Mouse (Mus musculus): Measurements from ENCODE around the gene Exoc2. TPM values are rescaled to one million over a fixed set of nuclear protein-coding genes. Genes with fewer than 3 reads are reported as not detected.

Gene Exoc2
- polyA plus RNA-seq, 1 experiment from 2014 or later: 38.7 TPM

GRCm38 (mm10) chr13:30961932-30962331 lies 12.0 kb downstream of the Exoc2 start:
- 63% methylated on average over 2 of the region's 2 CpGs for WGBS
- Histone ChIP-seq H3K27ac (replicated peaks) (no peak overlapping the region), H3K4me3 (no peak overlapping the region), H3K36me3 (replicated peaks) (0 out of 2 replicates have a peak, but pooled peaks cover 7% of the 10 kb centered on the region), H3K4me1 (peaks cover 35% of the 10 kb centered on the region), H3K27me3 (replicated peaks; ENCODE audit: low read depth, poor library complexity, severe bottlenecking) (no peaks in the 10 kb centered on the region), H3K9me3 (no peaks in the 10 kb centered on the region)
- DNase-seq (ENCODE audit: low spot score): no peak

- H3K27me3 ChIP-seq (replicated peaks; ENCODE audit: low read depth, poor library complexity, severe bottlenecking): no peaks in the 10 kb centered on the region
- no peak overlapping the region for H3K27ac ChIP-seq (replicated peaks)
- DNase-seq (ENCODE audit: low spot score): no peak
- peaks cover 23% of the 10 kb centered on the region for H3K4me1 ChIP-seq
- H3K36me3 ChIP-seq (replicated peaks): 0 out of 2 replicates have a peak, but pooled peaks cover 7% of the 10 kb centered on the region
- H3K9me3 ChIP-seq: no peaks in the 10 kb centered on the region
- 92% methylated on average over 2 of the region's 2 CpGs for WGBS
- no peak overlapping the region for H3K4me3 ChIP-seq
These were observed 13.2 kb downstream of the Exoc2 start for GRCm38 (mm10) chr13:30960714-30961113.

- Histone ChIP-seq H3K36me3 (replicated peaks) (peaks cover 5% of the 10 kb centered on the region; the same call in 1 of the 2 replicates), H3K27me3 (replicated peaks; ENCODE audit: low read depth, poor library complexity, severe bottlenecking) (no peaks in the 10 kb centered on the region), H3K4me3 (no peak overlapping the region), H3K4me1 (no peaks in the 10 kb centered on the region), H3K9me3 (peaks cover 4% of the 10 kb centered on the region; the same call in 1 of the 2 replicates), H3K27ac (replicated peaks) (no peak overlapping the region)
- WGBS: 58% methylated on average over 1 of the region's 1 CpGs
- no peak for DNase-seq (ENCODE audit: low spot score)
These were observed 20.3 kb downstream of the Exoc2 start for GRCm38 (mm10) chr13:30953580-30953979.

GRCm38 (mm10) chr13:30952044-30952443 lies 21.8 kb downstream of the Exoc2 start:
- DNase-seq (ENCODE audit: low spot score): no peak
- no peak overlapping the region for H3K4me3 ChIP-seq
- no peak overlapping the region for H3K27ac ChIP-seq (replicated peaks)
- no peaks in the 10 kb centered on the region for H3K27me3 ChIP-seq (replicated peaks; ENCODE audit: low read depth, poor library complexity, severe bottlenecking)
- H3K9me3 ChIP-seq: peaks cover 4% of the 10 kb centered on the region; the same call in 1 of the 2 replicates
- WGBS: 91% methylated on average over 2 of the region's 2 CpGs
- H3K36me3 ChIP-seq (replicated peaks): peaks cover 12% of the 10 kb centered on the region; the same call in 1 of the 2 replicates
- H3K4me1 ChIP-seq: no peaks in the 10 kb centered on the region

GRCm38 (mm10) chr13:30949181-30949580 lies 24.7 kb downstream of the Exoc2 start:
- no peak for DNase-seq (ENCODE audit: low spot score)
- 97% methylated on average over 9 of the region's 9 CpGs for WGBS
- no peaks in the 10 kb centered on the region for H3K9me3 ChIP-seq
- H3K36me3 ChIP-seq (replicated peaks): peaks cover 8% of the 10 kb centered on the region; the same call in 1 of the 2 replicates
- no peaks in the 10 kb centered on the region for H3K4me1 ChIP-seq
- H3K4me3 ChIP-seq: no peak overlapping the region
- H3K27ac ChIP-seq (replicated peaks): no peak overlapping the region
- H3K27me3 ChIP-seq (replicated peaks; ENCODE audit: low read depth, poor library complexity, severe bottlenecking): no peaks in the 10 kb centered on the region

DNA sequence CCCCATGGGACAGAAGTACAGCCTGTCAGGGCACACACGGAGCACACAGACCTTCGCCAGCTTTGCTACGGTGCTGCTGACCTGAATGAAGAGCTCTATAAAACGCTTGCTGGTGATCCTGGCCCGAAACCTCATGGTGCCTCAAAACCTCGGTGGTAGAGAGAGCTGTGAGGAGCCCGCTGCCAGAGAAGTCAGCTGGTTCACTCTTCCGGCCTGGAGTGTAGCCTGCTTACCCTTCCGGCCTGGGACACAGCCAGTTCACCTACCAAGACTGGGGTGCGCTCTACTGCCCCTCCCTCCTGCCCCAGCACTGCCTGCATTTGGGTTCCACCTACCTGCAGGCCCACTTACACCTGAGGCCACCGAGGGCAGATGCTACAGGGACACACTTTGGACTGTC lies 26.4 kb downstream of the Exoc2 start, which contains the start of gene Hus1b:
TSS of gene Hus1b (minus strand) at position 220 of the 400 bp plus-strand sequence.
- no peaks in the 10 kb centered on the region for H3K9me3 ChIP-seq
- H3K4me3 ChIP-seq: no peak within 1 kb of the TSS
- no peaks in the 10 kb centered on the region for H3K27me3 ChIP-seq (replicated peaks; ENCODE audit: low read depth, poor library complexity, severe bottlenecking)
- H3K27ac ChIP-seq (replicated peaks): no peak within 1 kb of the TSS
- no peak for DNase-seq (ENCODE audit: low spot score)
- H3K36me3 ChIP-seq (replicated peaks): peaks cover 8% of the 10 kb centered on the region; the same call in 1 of the 2 replicates
- no peaks in the 10 kb centered on the region for H3K4me1 ChIP-seq
- WGBS: 90% methylated on average over 11 of the region's 11 CpGs

DNA sequence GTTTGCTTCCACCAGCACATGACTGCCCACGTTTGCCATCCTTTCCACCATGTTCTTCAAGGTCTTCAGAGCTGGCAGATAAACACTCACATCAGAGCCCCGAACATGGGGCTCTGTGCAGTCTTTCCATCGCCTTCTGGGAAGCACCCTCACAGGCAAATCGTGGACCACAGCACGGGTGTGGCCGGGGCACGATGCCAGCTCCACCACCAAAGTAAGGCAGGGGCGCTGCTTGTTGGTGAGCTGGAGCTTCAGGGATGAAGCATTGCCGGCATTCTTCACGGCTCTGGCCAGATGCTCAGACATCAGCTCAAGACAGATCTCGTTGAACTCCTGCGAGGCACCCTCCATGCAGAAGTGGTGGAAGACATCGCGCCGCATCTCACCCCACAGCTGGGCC lies 26.8 kb downstream of the Exoc2 start:
- Histone ChIP-seq H3K4me3 (no peak overlapping the region), H3K27me3 (replicated peaks; ENCODE audit: low read depth, poor library complexity, severe bottlenecking) (no peaks in the 10 kb centered on the region), H3K27ac (replicated peaks) (no peak overlapping the region), H3K4me1 (no peaks in the 10 kb centered on the region), H3K36me3 (replicated peaks) (peaks cover 8% of the 10 kb centered on the region; the same call in 1 of the 2 replicates), H3K9me3 (no peaks in the 10 kb centered on the region)
- DNase-seq (ENCODE audit: low spot score): no peak
- WGBS: 93% methylated on average over 15 of the region's 15 CpGs

DNA sequence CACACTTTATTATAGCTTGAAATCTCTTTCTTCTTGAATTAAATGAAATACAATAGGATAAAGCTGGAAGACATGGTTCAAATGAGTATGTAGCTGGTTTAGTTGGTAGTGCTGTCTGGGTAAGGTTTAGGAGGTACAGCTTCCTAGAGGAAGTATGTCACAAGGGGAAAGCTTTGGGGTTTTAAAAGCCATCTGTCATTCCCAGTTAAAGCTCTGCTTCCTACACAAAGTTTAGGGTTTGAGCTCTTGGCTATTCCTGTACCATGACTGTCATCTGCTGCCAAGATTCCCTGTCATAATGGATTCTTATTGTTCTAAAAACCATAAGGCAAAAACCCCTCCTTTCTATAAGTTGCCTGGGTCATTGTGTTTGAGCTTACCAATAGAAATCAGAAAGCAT lies 28.1 kb downstream of the Exoc2 start:
- no peak overlapping the region for H3K4me3 ChIP-seq
- no peaks in the 10 kb centered on the region for H3K9me3 ChIP-seq
- H3K36me3 ChIP-seq (replicated peaks): peaks cover 8% of the 10 kb centered on the region; the same call in 1 of the 2 replicates
- no peaks in the 10 kb centered on the region for H3K27me3 ChIP-seq (replicated peaks; ENCODE audit: low read depth, poor library complexity, severe bottlenecking)
- H3K4me1 ChIP-seq: no peaks in the 10 kb centered on the region
- H3K27ac ChIP-seq (replicated peaks): no peak overlapping the region
- no peak for DNase-seq (ENCODE audit: low spot score)

GRCm38 (mm10) chr13:30932972-30933371 lies 40.9 kb downstream of the Exoc2 start:
- Histone ChIP-seq H3K4me1 (no peaks in the 10 kb centered on the region), H3K36me3 (replicated peaks) (peaks cover 15% of the 10 kb centered on the region; the same call in 1 of the 2 replicates), H3K27ac (replicated peaks) (no peak overlapping the region), H3K9me3 (no peaks in the 10 kb centered on the region), H3K27me3 (replicated peaks; ENCODE audit: low read depth, poor library complexity, severe bottlenecking) (no peaks in the 10 kb centered on the region), H3K4me3 (no peak overlapping the region)
- DNase-seq (ENCODE audit: low spot score): no peak
- WGBS: 85% methylated on average over 6 of the region's 6 CpGs

DNA sequence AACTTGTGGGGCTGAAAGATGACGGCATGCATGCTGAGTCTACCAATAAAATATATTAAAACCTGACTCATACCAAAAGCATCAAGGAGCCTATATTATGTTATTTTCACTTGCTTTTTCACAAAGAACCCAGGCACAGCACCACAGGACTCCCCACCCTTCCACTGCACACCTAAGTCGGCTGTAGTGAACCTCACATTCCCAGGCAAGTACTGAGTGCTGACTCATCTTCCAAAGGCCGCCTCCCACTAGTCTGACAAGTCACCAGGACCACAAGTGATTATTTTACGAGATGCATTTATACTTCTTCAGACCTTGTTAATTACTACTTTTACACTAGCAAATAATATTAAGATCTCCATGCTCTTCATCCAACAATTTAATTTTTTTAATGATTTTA lies 42.3 kb downstream of the Exoc2 start:
- no peaks in the 10 kb centered on the region for H3K27me3 ChIP-seq (replicated peaks; ENCODE audit: low read depth, poor library complexity, severe bottlenecking)
- 85% methylated on average over 4 of the region's 4 CpGs for WGBS
- DNase-seq (ENCODE audit: low spot score): no peak
- H3K27ac ChIP-seq (replicated peaks): no peak overlapping the region
- no peaks in the 10 kb centered on the region for H3K9me3 ChIP-seq
- H3K36me3 ChIP-seq (replicated peaks): peaks cover 13% of the 10 kb centered on the region; the same call in 1 of the 2 replicates
- no peak overlapping the region for H3K4me3 ChIP-seq
- no peaks in the 10 kb centered on the region for H3K4me1 ChIP-seq

GRCm38 (mm10) chr13:30929119-30929518 lies 44.8 kb downstream of the Exoc2 start:
- no peaks in the 10 kb centered on the region for H3K4me1 ChIP-seq
- peaks cover 17% of the 10 kb centered on the region for H3K36me3 ChIP-seq (replicated peaks)
- no peak overlapping the region for H3K27ac ChIP-seq (replicated peaks)
- no peaks in the 10 kb centered on the region for H3K9me3 ChIP-seq
- H3K4me3 ChIP-seq: no peak overlapping the region
- WGBS: 92% methylated on average over 2 of the region's 2 CpGs
- no peaks in the 10 kb centered on the region for H3K27me3 ChIP-seq (replicated peaks; ENCODE audit: low read depth, poor library complexity, severe bottlenecking)
- no peak for DNase-seq (ENCODE audit: low spot score)

- Histone ChIP-seq H3K27me3 (replicated peaks; ENCODE audit: low read depth, poor library complexity, severe bottlenecking) (no peaks in the 10 kb centered on the region), H3K4me3 (no peak overlapping the region), H3K36me3 (replicated peaks) (peaks cover 23% of the 10 kb centered on the region), H3K9me3 (no peaks in the 10 kb centered on the region), H3K27ac (replicated peaks) (no peak overlapping the region), H3K4me1 (peaks cover 5% of the 10 kb centered on the region; the same call in 1 of the 2 replicates)
- DNase-seq (ENCODE audit: low spot score): no peak
- 91% methylated on average over 6 of the region's 6 CpGs for WGBS
These were observed 49.6 kb downstream of the Exoc2 start for GRCm38 (mm10) chr13:30924269-30924668.

GRCm38 (mm10) chr13:30921914-30922313 lies 52.0 kb downstream of the Exoc2 start:
- H3K4me1 ChIP-seq: peaks cover 5% of the 10 kb centered on the region; the same call in 1 of the 2 replicates
- H3K27ac ChIP-seq (replicated peaks): no peak overlapping the region
- no peaks in the 10 kb centered on the region for H3K27me3 ChIP-seq (replicated peaks; ENCODE audit: low read depth, poor library complexity, severe bottlenecking)
- H3K4me3 ChIP-seq: no peak overlapping the region
- no peaks in the 10 kb centered on the region for H3K9me3 ChIP-seq
- peaks cover 21% of the 10 kb centered on the region for H3K36me3 ChIP-seq (replicated peaks)
- no peak for DNase-seq (ENCODE audit: low spot score)
- WGBS: 90% methylated on average over 4 of the region's 4 CpGs

Data from embryonic facial prominence, embryonic 10.5 days (tissue).